ENCODE assay signal across 12 mouse cellular contexts in genomic region chr11:73108195-73108897, GRCm38 (mm10). TPM values are rescaled to one million over a fixed set of nuclear protein-coding genes. Genes with fewer than 3 reads are reported as not detected.
DNase-seq lines count a peak whose midpoint lies in the region; ATAC-seq and TF ChIP-seq lines count a peak whose summit lies in the region.
"Had no signal": no experiment of that assay in that cellular context is flagged by ENCODE, and none has a peak within 500 bp of the region (broad histone marks: within the 10 kb centered on the region; RNA-seq: fewer than 3 reads in every experiment).

No protein-coding gene starts in this region.

- WGBS in heart, postnatal 0 days = 45% methylated on average over 5 of the region's 5 CpGs
- 36% methylated on average over 5 of the region's 5 CpGs for WGBS in thymus, adult 2 months
- 77% methylated on average over 5 of the region's 5 CpGs for WGBS in midbrain, embryonic 11.5 days
- 77% methylated on average over 5 of the region's 5 CpGs for WGBS in forebrain, embryonic 11.5 days

- TF ChIP-seq CTCF in heart, postnatal 0 days (IDR thresholded peaks at IDR 0.05; ENCODE audit: low read depth) = no peak
- TF ChIP-seq CTCF in G1E (IDR thresholded peaks at IDR 0.05; ENCODE audit: low read depth, low read length) = no peak
- no peak for TF ChIP-seq CTCF in thymus, adult 2 months (IDR thresholded peaks at IDR 0.05; ENCODE audit: borderline replicate concordance, control insufficient read depth, extremely low read depth, insufficient read depth, low read length, poor library complexity)

- no peak for TF ChIP-seq EP300 in heart, postnatal 0 days (IDR thresholded peaks at IDR 0.05; ENCODE audit: low read depth)

- H3K9ac ChIP-seq in heart, postnatal 0 days (replicated peaks; ENCODE audit: low read depth, low read length) = no peak overlapping the region
- H3K9ac ChIP-seq in midbrain, embryonic 11.5 days (ENCODE audit: low read length) = no peak overlapping the region
- no peak overlapping the region for H3K9ac ChIP-seq in forebrain, embryonic 11.5 days (ENCODE audit: low read length)
- H3K9ac ChIP-seq: hindbrain, embryonic 12.5 days; lung, embryonic 15.5 days had no signal

- intact Hi-C loops in heart, postnatal 25 days (cut with DNase I) = loop anchor here (5.0 kb wide), 2 partner anchors 36 to 101 kb away; no protein-coding TSS in a partner anchor
- intact Hi-C loops in gastrocnemius, postnatal 36 days (cut with DNase I) = loop anchor here (5.0 to 10.0 kb wide), 2 partner anchors 36 to 104 kb away; no protein-coding TSS in a partner anchor

- no peak overlapping the region; the same call in 1 of the 2 replicates for H3K4me2 ChIP-seq in heart, postnatal 0 days (ENCODE audit: low read depth, low read length)
- H3K4me2 ChIP-seq in midbrain, embryonic 11.5 days = no peak overlapping the region
- no peak overlapping the region for H3K4me2 ChIP-seq in forebrain, embryonic 11.5 days (ENCODE audit: low read depth, low read length, severe bottlenecking)
- H3K4me2 ChIP-seq: hindbrain, embryonic 12.5 days; lung, embryonic 15.5 days had no signal

- H3K27me3 ChIP-seq in heart, postnatal 0 days (ENCODE audit: control insufficient read depth, insufficient read depth, low read length) = no peaks in the 10 kb centered on the region
- H3K27me3 ChIP-seq in G1E (ENCODE audit: insufficient read depth, low read length) = peaks cover 29% of the 10 kb centered on the region
- no peaks in the 10 kb centered on the region for H3K27me3 ChIP-seq in thymus, adult 2 months (ENCODE audit: control insufficient read depth, insufficient read depth, low read length)
- H3K27me3 ChIP-seq in midbrain, embryonic 11.5 days (ENCODE audit: control insufficient read depth, insufficient read depth, low read length) = no peaks in the 10 kb centered on the region
- no peaks in the 10 kb centered on the region for H3K27me3 ChIP-seq in forebrain, embryonic 11.5 days (ENCODE audit: control insufficient read depth, insufficient read depth, low read length)
- H3K27me3 ChIP-seq: hindbrain, embryonic 12.5 days; lung, embryonic 15.5 days had no signal

- DNase-seq in heart, postnatal 0 days (ENCODE audit: low spot score) = no peak
- DNase-seq in heart, postnatal 25 days (ENCODE audit: low spot score) = no peak
- no peak for DNase-seq in G1E (ENCODE audit: low spot score)
- peak; percentile 59 for DNase-seq in thymus, adult 2 months
- DNase-seq in midbrain, embryonic 11.5 days (ENCODE audit: low spot score, missing footprints) = no peak
- no peak for DNase-seq in forebrain, embryonic 11.5 days (ENCODE audit: low spot score)
- no peak for DNase-seq in gastrocnemius, postnatal 36 days
- DNase-seq: kidney, adult 9 months had no signal

- no peaks in the 10 kb centered on the region for H3K9me3 ChIP-seq in heart, postnatal 0 days (replicated peaks; ENCODE audit: control insufficient read depth, low read length)
- H3K9me3 ChIP-seq in G1E (replicated peaks) = no peaks in the 10 kb centered on the region
- no peaks in the 10 kb centered on the region for H3K9me3 ChIP-seq in midbrain, embryonic 11.5 days (ENCODE audit: control insufficient read depth, low read length)
- no peaks in the 10 kb centered on the region for H3K9me3 ChIP-seq in forebrain, embryonic 11.5 days (ENCODE audit: control insufficient read depth, low read length)
- H3K9me3 ChIP-seq: hindbrain, embryonic 12.5 days; lung, embryonic 15.5 days had no signal

- H3K36me3 ChIP-seq in heart, postnatal 0 days (replicated peaks; ENCODE audit: control insufficient read depth, insufficient read depth, low read length) = no peaks in the 10 kb centered on the region
- H3K36me3 ChIP-seq in G1E (replicated peaks) = no peaks in the 10 kb centered on the region
- no peaks in the 10 kb centered on the region for H3K36me3 ChIP-seq in thymus, adult 2 months (ENCODE audit: control insufficient read depth, insufficient read depth, low read length)
- H3K36me3 ChIP-seq in midbrain, embryonic 11.5 days (ENCODE audit: control insufficient read depth, insufficient read depth, low read length) = no peaks in the 10 kb centered on the region
- no peaks in the 10 kb centered on the region for H3K36me3 ChIP-seq in forebrain, embryonic 11.5 days (ENCODE audit: control insufficient read depth, insufficient read depth, low read length)
- H3K36me3 ChIP-seq: hindbrain, embryonic 12.5 days; lung, embryonic 15.5 days had no signal

- H3K4me3 ChIP-seq in heart, postnatal 0 days (ENCODE audit: low read depth, low read length) = no peak overlapping the region
- no peak overlapping the region for H3K4me3 ChIP-seq in G1E (ENCODE audit: low read depth, low read length)
- no peak overlapping the region for H3K4me3 ChIP-seq in thymus, adult 2 months (ENCODE audit: control insufficient read depth, insufficient read depth, low read length)
- no peak overlapping the region for H3K4me3 ChIP-seq in midbrain, embryonic 11.5 days (ENCODE audit: low read depth, low read length)
- H3K4me3 ChIP-seq in forebrain, embryonic 11.5 days (ENCODE audit: low read depth, low read length) = no peak overlapping the region
- H3K4me3 ChIP-seq: hindbrain, embryonic 12.5 days; lung, embryonic 15.5 days had no signal

- peak overlapping the region; percentile 36; the same call in 1 of the 2 replicates for H3K27ac ChIP-seq in heart, postnatal 0 days (ENCODE audit: low read depth)
- peak overlapping the region; percentile 38; the same call in 1 of the 2 replicates for H3K27ac ChIP-seq in thymus, adult 2 months (ENCODE audit: control insufficient read depth, insufficient read depth, low read length)
- no peak overlapping the region for H3K27ac ChIP-seq in midbrain, embryonic 11.5 days (ENCODE audit: low read depth, low read length)
- H3K27ac ChIP-seq in forebrain, embryonic 11.5 days (ENCODE audit: low read depth, low read length) = no peak overlapping the region
- H3K27ac ChIP-seq: hindbrain, embryonic 12.5 days; lung, embryonic 15.5 days had no signal

- H3K4me1 ChIP-seq in heart, postnatal 0 days (ENCODE audit: control insufficient read depth, insufficient read depth) = peaks cover 19% of the 10 kb centered on the region
- peaks cover 33% of the 10 kb centered on the region for H3K4me1 ChIP-seq in G1E (ENCODE audit: insufficient read depth, low read depth, low read length)
- peaks cover 25% of the 10 kb centered on the region for H3K4me1 ChIP-seq in thymus, adult 2 months (replicated peaks; ENCODE audit: control insufficient read depth, insufficient read depth, low read length)
- no peaks in the 10 kb centered on the region for H3K4me1 ChIP-seq in midbrain, embryonic 11.5 days (ENCODE audit: control insufficient read depth, insufficient read depth, low read length)
- no peaks in the 10 kb centered on the region for H3K4me1 ChIP-seq in forebrain, embryonic 11.5 days (replicated peaks; ENCODE audit: control insufficient read depth, insufficient read depth, low read length)
- H3K4me1 ChIP-seq: hindbrain, embryonic 12.5 days; lung, embryonic 15.5 days had no signal

- ATAC-seq in heart, postnatal 0 days (ENCODE audit: insufficient read depth, low read depth) = no peak
- peak; percentile 28; the same call in 1 of the 2 replicates for ATAC-seq in G1E (ENCODE audit: extremely low read depth, insufficient number of reproducible peaks, low FRiP score, poor library complexity, severe bottlenecking)
- ATAC-seq in hematopoietic stem cell, adult 5-6 weeks (replicated peaks in 1 of 2; ENCODE audit: insufficient read depth in 1 of 2, low FRiP score in 2 of 2, low TSS enrichment in 1 of 2, low read depth in 1 of 2, poor library complexity in 2 of 2, severe bottlenecking in 2 of 2) = peak; percentile 74 to 84
- no peak for ATAC-seq in midbrain, embryonic 11.5 days (ENCODE audit: low FRiP score)
- ATAC-seq in forebrain, embryonic 11.5 days (replicated peaks; ENCODE audit: low FRiP score) = no peak

- TF ChIP-seq POLR2A in thymus, adult 2 months (IDR thresholded peaks at IDR 0.05; ENCODE audit: control insufficient read depth, extremely low read depth, insufficient read depth, low read length, poor library complexity) = no peak

RNA-seq across cellular contexts. Expression of gene Itgae, which starts 18.0 kb away (rescaled TPM):
- 0.58 TPM in 1 of 2 replicates, not detected in the other for total RNA-seq in heart, postnatal 0 days (2014; rRNA removed; ENCODE audit: low replicate concordance)
- 0.04 and 0.12 TPM in 2 replicates for polyA plus RNA-seq in heart, postnatal 0 days (2015; fragmentation: Nextera tagmentation; extraction: Ambion mirVana)
- under 1 TPM; 0.08 to 0.16 TPM for total RNA-seq in heart, postnatal 25 days (2021)
- 0.19 and 0.23 TPM in 2 replicates for total RNA-seq in G1E (2014; fragmentation: Nextera tagmentation)
- 0.05 and 0.06 TPM in 2 replicates for total RNA-seq in G1E (2017)
- polyA plus RNA-seq in G1E (2012) = 0.03 and 0.04 TPM in 2 replicates
- 0.13 and 0.30 TPM in 2 replicates for total RNA-seq in hematopoietic stem cell, adult 5-6 weeks (2017)
- 24.1 and 24.6 TPM in 2 replicates for polyA plus RNA-seq in thymus, adult 2 months (2012; rRNA removed)
- polyA plus RNA-seq in midbrain, embryonic 11.5 days (2014; fragmentation: Nextera tagmentation; extraction: Ambion mirVana) = 0.21 and 0.27 TPM in 2 replicates
- polyA plus RNA-seq in forebrain, embryonic 11.5 days (2014; fragmentation: Nextera tagmentation; extraction: Ambion mirVana) = 0.36 and 0.64 TPM in 2 replicates
- under 1 TPM; 0.07 to 0.13 TPM for total RNA-seq in gastrocnemius, postnatal 36 days (2021)

RNA-seq across cellular contexts. Expression of gene Haspin, which starts 29.7 kb away (rescaled TPM):
- 2.4 and 6.0 TPM in 2 replicates for total RNA-seq in heart, postnatal 0 days (2014; rRNA removed; ENCODE audit: low replicate concordance)
- polyA plus RNA-seq in heart, postnatal 0 days (2015; fragmentation: Nextera tagmentation; extraction: Ambion mirVana) = 3.0 and 4.0 TPM in 2 replicates
- total RNA-seq in heart, postnatal 25 days (2021) = under 1 TPM; 0.17 to 0.34 TPM
- 16.7 and 18.4 TPM in 2 replicates for total RNA-seq in G1E (2014; fragmentation: Nextera tagmentation)
- 16.9 and 17.5 TPM in 2 replicates for total RNA-seq in G1E (2017)
- 19.5 and 23.1 TPM in 2 replicates for polyA plus RNA-seq in G1E (2012)
- total RNA-seq in hematopoietic stem cell, adult 5-6 weeks (2017) = 12.2 and 13.6 TPM in 2 replicates
- 8.6 and 14.0 TPM in 2 replicates for polyA plus RNA-seq in thymus, adult 2 months (2012; rRNA removed)
- polyA plus RNA-seq in midbrain, embryonic 11.5 days (2014; fragmentation: Nextera tagmentation; extraction: Ambion mirVana) = 16.7 and 18.9 TPM in 2 replicates
- 22.0 and 23.6 TPM in 2 replicates for polyA plus RNA-seq in forebrain, embryonic 11.5 days (2014; fragmentation: Nextera tagmentation; extraction: Ambion mirVana)
- under 1 TPM; 0.15 to 0.18 TPM for total RNA-seq in gastrocnemius, postnatal 36 days (2021)

RNA-seq across cellular contexts. Expression of gene P2rx5, which starts 51.9 kb away (rescaled TPM):
- total RNA-seq in heart, postnatal 0 days (2014; rRNA removed; ENCODE audit: low replicate concordance) = 2.0 and 4.3 TPM in 2 replicates
- 1.6 and 1.7 TPM in 2 replicates for polyA plus RNA-seq in heart, postnatal 0 days (2015; fragmentation: Nextera tagmentation; extraction: Ambion mirVana)
- 10 to 100 TPM; 13.0 to 13.3 TPM for total RNA-seq in heart, postnatal 25 days (2021)
- total RNA-seq in G1E (2014; fragmentation: Nextera tagmentation) (not detected in 2 replicates), G1E (2017) (0.05 TPM in 1 of 2 replicates, not detected in the other)
- not detected in 2 replicates for polyA plus RNA-seq in G1E (2012)
- not detected in 2 replicates for total RNA-seq in hematopoietic stem cell, adult 5-6 weeks (2017)
- polyA plus RNA-seq in thymus, adult 2 months (2012; rRNA removed) = 1.9 and 2.0 TPM in 2 replicates
- 0.08 and 0.23 TPM in 2 replicates for polyA plus RNA-seq in midbrain, embryonic 11.5 days (2014; fragmentation: Nextera tagmentation; extraction: Ambion mirVana)
- polyA plus RNA-seq in forebrain, embryonic 11.5 days (2014; fragmentation: Nextera tagmentation; extraction: Ambion mirVana) = 0.12 TPM in 1 of 2 replicates, not detected in the other
- 1 to 10 TPM; 6.9 to 8.6 TPM for total RNA-seq in gastrocnemius, postnatal 36 days (2021)
- total RNA-seq: monocyte, adult 5-6 weeks had no signal

Comparison
In these comparisons a context has a peak if more than half of its experiments do, and no peak if none do; other contexts are left out.
1. ATAC-seq: peak in G1E (single experiment) and hematopoietic stem cell, adult 5-6 weeks (2 of 2); none in heart, postnatal 0 days (single experiment), midbrain, embryonic 11.5 days (single experiment) and forebrain, embryonic 11.5 days (single experiment).
2. H3K27ac ChIP-seq: peak in heart, postnatal 0 days (single experiment) and thymus, adult 2 months (single experiment); none in midbrain, embryonic 11.5 days (single experiment) and forebrain, embryonic 11.5 days (single experiment).